Mouse (Mus musculus) forebrain, postnatal 0 days (tissue): Measurements from ENCODE around the gene Kbtbd13. TPM values are rescaled to one million over a fixed set of nuclear protein-coding genes. Genes with fewer than 3 reads are reported as not detected.

Experiments used
- ATAC-seq: fragments of 200-750 bp; cut with Nextera tagmentation; 2 replicates; pipeline ENCODE4 v1.8.0; 2017; ENCODE audit warnings: mild to moderate bottlenecking, moderate library complexity
- DNase-seq: peaks from one replicate; pipeline ENCODE4 v3.0.0-alpha.2; 2015
- H3K27ac ChIP-seq: fragments of 300-500 bp; sonication (generic); 2 replicates; pipeline ENCODE4 v1.5.1; 2014; ENCODE audit warnings: low read depth, mild to moderate bottlenecking, antibody characterized with exemption, low read length, moderate library complexity, mixed read lengths
- H3K27me3 ChIP-seq: fragments of 300-500 bp; sonication (generic); 2 replicates; pipeline ENCODE4 v1.6.1; 2014; ENCODE audit warnings: mild to moderate bottlenecking, low read length, mixed read lengths; ENCODE audit not compliant: insufficient read depth
- H3K36me3 ChIP-seq: fragments of 300-500 bp; sonication (generic); 2 replicates; pipeline ENCODE4 v1.6.1; 2014; ENCODE audit warnings: mild to moderate bottlenecking, moderate library complexity; ENCODE audit not compliant: insufficient read depth
- H3K4me1 ChIP-seq: fragments of 300-500 bp; sonication (generic); 2 replicates; pipeline ENCODE4 v1.6.1; 2014; ENCODE audit warnings: antibody characterized with exemption; ENCODE audit not compliant: insufficient read depth
- H3K4me2 ChIP-seq: fragments of 300-500 bp; sonication (generic); 2 replicates; pipeline ENCODE4 v1.6.1; 2014; ENCODE audit warnings: low read depth, mild to moderate bottlenecking, moderate library complexity
- H3K4me3 ChIP-seq: fragments of 300-500 bp; sonication (generic); 2 replicates; pipeline ENCODE4 v1.5.1; 2014; ENCODE audit warnings: low read depth, low read length, mixed read lengths
- H3K9ac ChIP-seq: fragments of 300-500 bp; sonication (generic); 2 replicates; pipeline ENCODE4 v1.6.1; 2014; ENCODE audit warnings: mild to moderate bottlenecking
- H3K9me3 ChIP-seq: fragments of 300-500 bp; sonication (generic); 2 replicates; pipeline ENCODE4 v1.6.1; 2016; ENCODE audit warnings: low read length
- CTCF ChIP-seq: sonication (generic); IDR thresholded peaks from 2 replicates; pipeline ENCODE4 v1.5.1; 2016; ENCODE audit warnings: antibody characterized with exemption, control low read depth, low read depth
- WGBS: fragments of 180-500 bp; shearing (Covaris S2); extraction: QIAGEN DNeasy Blood & Tissue Kit; methylation state at CpG from one replicate; pipeline ENCODE4 v1.1.7; 2014; 5-methylcytosine and 5-hydroxymethylcytosine counted together
- polyA plus RNA-seq: library from polyadenylated mRNA; unstranded; fragments of >200 nt; fragmentation: Nextera tagmentation; extraction: Ambion mirVana; gene quantifications from 2 replicates; pipeline ENCODE4 v1.2.1, GENCODE M21; 2015
- total RNA-seq: library from RNA; depleted of rRNA; stranded (reverse); fragments of >200 nt; gene quantifications from 2 replicates; pipeline ENCODE4 v1.2.3, GENCODE M21; 2014

The Kbtbd13 gene
- total and polyA plus RNA-seq, 2 experiments from 2014 or later, result 0.68 to 1.7 TPM

DNA sequence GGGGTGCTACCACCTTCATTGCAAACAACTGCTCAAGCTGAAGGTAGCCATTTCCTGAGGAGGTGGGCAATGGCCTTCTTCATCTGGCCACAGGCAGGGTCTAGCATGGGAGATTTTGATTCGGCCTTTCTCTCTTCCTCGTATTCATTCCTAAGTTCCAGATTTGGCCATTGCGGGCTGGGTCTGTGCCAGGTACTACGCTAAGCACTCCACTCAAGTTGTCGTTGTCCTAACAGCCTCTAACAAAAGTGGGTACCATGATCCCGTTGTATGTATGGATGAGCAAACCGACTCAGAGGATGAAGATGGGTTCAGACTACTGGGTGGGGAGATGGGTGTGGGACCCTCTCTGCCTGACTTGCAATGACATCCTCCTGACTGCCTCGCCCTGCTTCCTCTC is 18.9 kb upstream of the Kbtbd13 start:
- Histone ChIP-seq H3K4me2 (no peak overlapping the region), H3K27me3 (no peaks in the 10 kb centered on the region), H3K4me1 (no peaks in the 10 kb centered on the region), H3K4me3 (no peak overlapping the region), H3K27ac (no peak overlapping the region), H3K9ac (no peak overlapping the region), H3K9me3 (no peaks in the 10 kb centered on the region), H3K36me3 (no peaks in the 10 kb centered on the region)
- TF ChIP-seq CTCF, result no peak
- 89% methylated on average over 8 of the region's 8 CpGs for WGBS
- ATAC-seq (no peak), DNase-seq (no peak)

DNA sequence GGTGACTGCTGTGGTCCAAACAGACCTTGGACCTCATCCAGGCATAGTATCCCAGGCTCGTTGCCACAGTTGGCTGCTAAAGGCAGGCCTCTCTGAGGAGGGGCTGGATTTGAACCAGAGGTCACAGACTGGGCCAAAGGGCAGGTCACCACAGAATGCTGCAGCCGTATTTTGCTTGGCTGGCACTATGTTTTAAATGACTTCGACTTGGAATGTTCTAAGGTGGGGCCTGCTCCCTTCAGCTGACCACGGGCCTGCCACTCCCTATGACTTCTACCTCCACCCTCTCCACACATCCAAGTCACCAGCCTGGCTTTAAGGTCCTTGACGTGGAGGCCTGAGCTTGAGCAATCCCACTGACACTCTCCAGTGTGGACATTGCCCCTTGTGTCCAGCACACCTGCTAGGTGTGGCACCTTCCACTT is 17.4 kb upstream of the Kbtbd13 start:
- no peaks in the 10 kb centered on the region for H3K36me3 ChIP-seq
- no peaks in the 10 kb centered on the region for H3K27me3 ChIP-seq
- ATAC-seq, result no peak
- no peaks in the 10 kb centered on the region for H3K4me1 ChIP-seq
- no peaks in the 10 kb centered on the region for H3K9me3 ChIP-seq
- no peak overlapping the region for H3K27ac ChIP-seq
- H3K9ac ChIP-seq, result no peak overlapping the region
- TF ChIP-seq CTCF, result no peak
- H3K4me2 ChIP-seq, result no peak overlapping the region
- H3K4me3 ChIP-seq, result no peak overlapping the region
- 76% methylated on average over 5 of the region's 5 CpGs for WGBS
- DNase-seq, result no peak

DNA sequence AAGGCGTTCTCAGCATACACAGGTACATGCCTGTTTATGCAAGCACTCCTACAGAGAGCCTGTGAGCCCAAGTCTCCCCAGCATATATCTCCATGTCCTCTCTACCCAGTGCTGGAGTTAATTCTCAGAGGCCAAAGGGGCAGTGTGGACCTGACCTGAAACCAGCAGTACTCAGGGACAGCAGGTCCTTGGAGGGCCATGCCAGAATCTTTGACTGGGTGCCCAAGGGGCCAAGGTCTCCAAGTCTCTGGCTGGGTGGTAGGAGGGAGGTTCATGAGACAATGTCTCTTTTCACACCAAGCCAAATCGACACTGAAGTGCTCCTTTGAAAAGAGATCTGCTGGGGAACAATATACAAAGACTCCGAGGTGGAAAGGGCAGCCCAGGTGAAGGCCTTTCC is 16.4 kb upstream of the Kbtbd13 start:
- Histone ChIP-seq H3K4me3 (no peak overlapping the region), H3K36me3 (no peaks in the 10 kb centered on the region), H3K9me3 (no peaks in the 10 kb centered on the region), H3K27ac (no peak overlapping the region), H3K9ac (no peak overlapping the region), H3K4me1 (no peaks in the 10 kb centered on the region), H3K4me2 (no peak overlapping the region), H3K27me3 (no peaks in the 10 kb centered on the region)
- WGBS, result 75% methylated on average over 3 of the region's 3 CpGs
- TF ChIP-seq CTCF, result no peak
- DNase-seq, result no peak
- no peak for ATAC-seq

DNA sequence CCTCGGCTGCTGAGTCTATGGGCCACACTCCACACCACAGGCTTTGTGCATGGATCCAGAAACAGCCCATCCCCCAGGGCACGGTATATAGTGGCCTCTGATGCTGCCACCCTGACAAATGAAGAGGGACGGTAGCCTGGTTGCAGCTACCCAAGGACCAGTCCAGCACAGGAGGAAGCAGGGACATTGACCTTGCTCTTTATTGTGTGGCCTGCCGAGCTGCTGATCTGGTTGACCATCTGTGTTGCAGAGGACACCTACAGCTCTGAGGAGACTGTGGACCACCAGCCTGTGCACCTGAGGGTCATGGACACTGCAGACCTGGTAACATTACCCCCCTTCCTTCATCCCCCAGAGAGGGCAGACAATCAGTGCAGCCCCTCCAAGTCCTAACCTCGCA is 15.9 kb upstream of the Kbtbd13 start:
- H3K4me3 ChIP-seq, result no peak overlapping the region
- H3K4me2 ChIP-seq, result no peak overlapping the region
- H3K9ac ChIP-seq, result no peak overlapping the region
- H3K9me3 ChIP-seq, result no peaks in the 10 kb centered on the region
- no peaks in the 10 kb centered on the region for H3K4me1 ChIP-seq
- H3K27me3 ChIP-seq, result no peaks in the 10 kb centered on the region
- no peak for DNase-seq
- 79% methylated on average over 5 of the region's 5 CpGs for WGBS
- no peak for TF ChIP-seq CTCF
- H3K36me3 ChIP-seq, result no peaks in the 10 kb centered on the region
- no peak overlapping the region for H3K27ac ChIP-seq
- ATAC-seq, result no peak

DNA sequence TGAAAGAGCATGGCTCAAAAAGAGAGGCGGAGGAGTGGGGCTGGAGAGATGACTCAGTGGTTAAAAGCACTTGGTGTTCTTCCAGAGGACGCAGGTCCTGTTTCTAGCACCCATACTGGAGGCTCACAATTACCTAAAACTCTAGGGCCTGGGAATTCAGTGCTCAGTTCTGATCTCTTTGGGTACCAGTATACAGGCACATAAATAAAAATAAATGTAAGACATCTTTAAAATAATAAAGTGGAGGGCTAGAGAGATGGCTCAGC is 13.7 kb upstream of the Kbtbd13 start:
- 84% methylated on average over 2 of the region's 2 CpGs for WGBS
- DNase-seq (no peak), ATAC-seq (no peak)
- Histone ChIP-seq H3K36me3 (no peaks in the 10 kb centered on the region), H3K27ac (no peak overlapping the region), H3K9me3 (no peaks in the 10 kb centered on the region), H3K4me1 (no peaks in the 10 kb centered on the region), H3K9ac (no peak overlapping the region), H3K27me3 (no peaks in the 10 kb centered on the region), H3K4me3 (no peak overlapping the region), H3K4me2 (no peak overlapping the region)
- no peak for TF ChIP-seq CTCF

DNA sequence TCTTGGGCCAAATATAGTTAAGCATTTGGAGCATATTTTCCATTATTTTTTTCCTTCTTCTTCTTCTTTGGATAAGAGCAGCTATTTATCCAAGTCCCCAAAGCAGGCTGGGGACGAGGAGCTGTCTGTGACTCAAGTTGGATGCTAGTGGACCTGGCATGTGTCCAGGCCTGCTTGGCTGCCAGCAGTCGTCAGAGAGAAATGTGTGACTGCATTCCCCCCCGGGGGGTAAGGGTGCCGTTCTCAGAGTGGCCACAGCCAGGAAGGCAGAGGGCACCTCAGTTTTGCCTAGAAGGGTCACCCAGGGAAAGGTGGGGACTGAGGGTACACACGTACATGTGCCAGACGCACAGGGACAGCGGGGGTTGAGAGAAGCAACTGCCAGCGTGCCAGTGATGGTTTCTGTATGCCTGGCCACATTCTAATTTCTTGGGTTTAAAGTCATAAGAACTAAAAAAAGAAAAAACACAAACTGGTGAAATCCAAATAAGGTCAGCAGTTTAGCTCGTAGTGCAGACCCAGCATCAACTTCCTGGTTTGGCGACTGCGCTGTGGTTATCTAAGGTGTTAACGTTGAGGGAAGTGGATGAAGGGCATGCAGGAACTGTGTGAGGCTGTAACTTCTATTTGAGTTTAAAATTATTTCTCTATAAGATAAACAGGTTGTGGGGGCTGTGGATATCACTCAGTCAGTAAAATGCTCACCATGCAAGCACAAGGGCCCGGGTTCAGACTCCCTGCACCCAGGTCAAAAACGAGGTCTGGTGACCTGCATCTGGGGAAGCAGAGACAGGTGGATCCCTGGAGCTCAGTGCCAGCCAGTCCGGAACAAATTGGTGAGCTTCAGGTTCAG is 13.1 kb upstream of the Kbtbd13 start:
- Histone ChIP-seq H3K36me3 (no peaks in the 10 kb centered on the region), H3K4me2 (peak overlapping the region; percentile 15; the same call in 1 of the 2 replicates), H3K27ac (no peak overlapping the region), H3K9ac (no peak overlapping the region), H3K4me1 (no peaks in the 10 kb centered on the region), H3K27me3 (no peaks in the 10 kb centered on the region), H3K9me3 (no peaks in the 10 kb centered on the region), H3K4me3 (no peak overlapping the region)
- peak; percentile 34 for ATAC-seq
- 59% methylated on average over 15 of the region's 15 CpGs for WGBS
- TF ChIP-seq CTCF, result no peak
- DNase-seq, result peak; percentile 77

DNA sequence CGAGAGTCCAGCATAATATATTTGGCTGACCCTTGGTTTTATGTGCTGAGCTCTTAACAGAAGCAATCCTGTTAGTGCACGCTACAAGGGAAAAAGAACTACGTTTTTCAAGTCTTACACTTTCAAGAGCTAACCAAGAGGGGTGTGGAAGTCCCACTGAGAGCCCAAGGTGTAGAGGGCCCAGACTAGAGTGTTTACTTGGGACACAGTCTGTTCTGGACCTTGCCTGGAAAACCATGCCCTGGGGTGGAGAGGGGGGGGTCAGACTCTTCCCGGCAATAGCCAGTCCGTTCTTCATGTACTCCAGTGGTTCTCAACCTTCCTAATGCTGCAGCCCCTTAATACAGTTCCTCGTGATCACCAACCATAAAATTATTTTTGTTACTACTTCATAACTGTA is 8.5 kb upstream of the Kbtbd13 start:
- ATAC-seq, result no peak
- Histone ChIP-seq H3K36me3 (no peaks in the 10 kb centered on the region), H3K27me3 (no peaks in the 10 kb centered on the region), H3K4me2 (no peak overlapping the region), H3K4me3 (no peak overlapping the region), H3K9ac (no peak overlapping the region), H3K27ac (no peak overlapping the region), H3K9me3 (no peaks in the 10 kb centered on the region), H3K4me1 (peaks cover 6% of the 10 kb centered on the region; the same call in 1 of the 2 replicates)
- WGBS, result 92% methylated on average over 6 of the region's 6 CpGs
- no peak for DNase-seq
- TF ChIP-seq CTCF, result no peak
